Mouse (Mus musculus): ENCODE measurements at regions not wholly inside any gene's neighbourhood (a gene's known extent, or its start where the extent isn't known, plus 50 kb on each side); places are given as distances from the start of the nearest gene placed in this dataset.

- DNase-seq = peak; percentile 32 to 42
These were observed 1023.4 kb upstream of the Lingo2 start for GRCm38 (mm10) chr4:37974891-37975448.
